Mouse (Mus musculus) frontal cortex, adult (tissue): ENCODE data around the gene Taar4.

ENCODE experiments used
- ATAC-seq: cut with Nextera tagmentation; 2 replicates; pipeline ENCODE4 v1.9.2; 2017; ENCODE audit warnings: mild to moderate bottlenecking, moderate library complexity, mixed read lengths; ENCODE audit not compliant: low TSS enrichment

Taar4 gene

DNA sequence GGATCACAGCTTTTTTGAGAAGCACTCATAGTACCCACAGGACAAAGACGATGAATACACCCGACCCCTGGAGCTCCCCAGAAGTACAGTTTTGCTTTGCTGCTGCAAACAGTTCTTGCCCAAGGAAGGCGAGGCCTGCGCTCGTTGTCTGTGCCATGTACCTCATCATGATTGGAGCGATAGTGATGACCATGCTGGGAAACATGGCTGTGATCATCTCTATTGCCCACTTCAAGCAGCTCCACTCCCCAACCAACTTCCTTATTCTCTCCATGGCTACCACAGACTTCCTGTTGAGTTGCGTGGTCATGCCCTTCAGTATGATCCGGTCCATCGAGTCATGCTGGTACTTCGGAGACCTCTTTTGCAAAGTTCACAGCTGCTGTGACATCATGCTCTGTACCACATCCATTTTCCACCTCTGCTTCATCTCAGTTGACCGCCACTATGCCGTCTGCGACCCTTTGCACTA is at the start of gene Taar4:
TSS of gene Taar4 (plus strand) at position 51 of the 472 bp plus-strand sequence.
- ATAC-seq, result no peak

DNA sequence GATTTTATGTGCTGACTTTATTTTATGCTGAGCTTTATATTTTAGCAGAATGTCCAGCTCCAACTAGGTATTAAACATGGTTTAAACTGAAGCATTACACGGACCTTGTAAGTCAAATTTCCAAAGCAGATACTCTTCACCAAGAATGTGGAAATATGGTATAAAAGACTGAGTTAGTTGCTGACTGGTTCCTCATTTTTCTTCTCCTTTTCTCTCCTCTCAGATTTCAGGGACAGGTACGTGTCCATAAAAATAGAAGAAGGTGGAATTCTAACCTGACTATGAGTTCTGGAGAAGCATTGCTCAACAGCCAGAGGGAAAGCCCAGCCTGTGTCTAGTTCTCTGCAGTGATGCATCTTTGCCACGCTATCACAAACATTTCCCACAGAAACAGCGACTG is 40.2 kb upstream of the Taar4 start, which contains the start of gene Taar1:
TSS of gene Taar1 (plus strand) at position 301 of the 400 bp plus-strand sequence.
- no peak for ATAC-seq

DNA sequence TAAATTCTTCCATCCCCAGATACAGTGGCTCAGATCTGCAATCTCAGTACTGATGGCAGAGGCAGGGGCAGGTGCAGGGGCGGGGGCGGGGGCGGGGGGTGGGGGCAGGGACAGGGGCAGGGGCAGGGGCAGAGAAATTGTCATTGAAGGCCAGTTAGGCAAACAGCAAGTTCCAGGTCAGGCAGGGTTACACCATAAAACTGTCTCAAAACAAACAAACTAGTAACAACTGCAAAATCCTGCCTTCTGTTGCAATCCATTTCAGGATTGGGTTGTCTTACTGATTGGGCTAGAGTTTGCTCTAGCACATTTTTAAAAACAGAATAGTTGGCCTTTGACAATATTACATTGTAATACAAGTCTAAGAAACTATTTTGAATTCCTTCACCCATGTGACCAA is 37.8 kb upstream of the Taar4 start:
- ATAC-seq, result no peak

DNA sequence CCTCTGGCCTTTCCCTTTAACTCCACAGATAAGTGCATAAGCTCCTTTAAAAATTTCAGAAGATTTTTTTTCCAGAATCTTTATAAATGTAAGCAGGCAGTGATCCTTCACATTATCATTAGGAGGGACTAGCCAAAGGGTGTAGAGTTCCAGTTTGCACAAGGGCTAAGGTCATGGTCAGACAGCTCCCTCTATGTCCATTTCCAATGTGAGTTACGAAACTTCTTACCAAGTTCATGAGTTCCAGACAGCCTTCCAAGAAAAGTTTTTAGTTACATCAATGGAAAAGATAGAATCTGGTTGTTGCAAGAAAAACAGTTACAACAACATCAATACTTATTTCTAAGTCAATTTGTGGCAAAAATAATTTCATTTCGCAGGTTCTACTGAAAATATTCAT is 36.4 kb upstream of the Taar4 start:
- ATAC-seq, result no peak

DNA sequence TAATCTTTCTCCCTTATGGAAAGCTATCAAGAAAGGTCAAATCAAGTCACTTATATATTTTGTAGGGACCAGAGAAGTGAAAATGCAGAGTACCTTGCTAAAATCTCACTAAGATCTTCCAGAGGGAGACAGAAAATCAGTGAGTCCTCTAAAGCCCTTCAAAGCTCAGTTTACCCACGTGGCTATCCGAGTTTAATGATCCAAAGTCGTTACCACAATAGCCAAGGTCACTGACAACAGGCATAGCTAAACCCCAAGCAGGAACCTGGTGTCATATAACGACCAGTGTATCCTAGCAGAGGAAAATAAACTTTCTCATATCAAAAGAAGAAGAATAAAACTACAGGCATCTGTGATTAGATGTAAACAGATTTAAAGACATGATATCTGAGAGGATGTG is 22.7 kb upstream of the Taar4 start:
- no peak for ATAC-seq

DNA sequence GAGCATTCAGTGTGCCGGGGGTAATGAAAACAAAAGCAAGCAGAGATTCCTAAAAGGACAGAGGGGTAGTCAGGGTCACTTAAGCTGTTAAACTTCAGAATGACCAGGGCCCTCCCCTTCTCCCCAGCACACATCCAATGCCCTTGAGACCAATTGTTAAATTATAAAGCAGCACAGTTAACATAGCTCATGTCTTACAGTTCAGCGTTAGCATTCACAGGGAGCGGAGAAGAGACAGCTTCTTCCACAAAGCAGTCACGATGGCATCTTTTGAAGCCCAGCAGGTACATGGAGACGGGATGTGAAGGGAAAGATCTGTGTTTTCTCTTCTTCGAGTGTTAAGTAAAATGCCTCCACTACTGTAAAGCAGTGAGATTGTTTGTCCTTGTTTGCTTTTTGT is 22.0 kb upstream of the Taar4 start, which contains the start of gene Taar2:
TSS of gene Taar2 (plus strand) at position 261 of the 400 bp plus-strand sequence.
- ATAC-seq, result no peak

DNA sequence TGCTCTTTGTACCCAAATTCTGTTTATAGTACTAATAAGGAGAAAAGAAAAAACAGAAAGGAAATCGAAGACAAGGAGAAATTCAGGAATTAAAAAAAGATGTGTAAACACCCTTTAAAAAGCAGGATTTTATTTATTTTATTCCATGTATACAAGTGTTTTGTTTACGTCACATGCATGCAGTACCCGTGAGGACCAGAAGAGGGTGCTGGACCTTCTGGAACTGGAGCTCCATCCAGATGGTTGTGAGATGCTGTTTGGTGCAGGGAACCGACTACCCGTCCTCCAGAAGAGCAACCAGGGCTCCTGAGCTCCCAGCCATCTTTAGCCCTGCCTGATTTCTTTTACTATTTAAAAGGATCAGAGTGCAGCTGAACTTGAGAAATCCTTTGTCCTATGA is 17.8 kb upstream of the Taar4 start:
- ATAC-seq, result no peak

DNA sequence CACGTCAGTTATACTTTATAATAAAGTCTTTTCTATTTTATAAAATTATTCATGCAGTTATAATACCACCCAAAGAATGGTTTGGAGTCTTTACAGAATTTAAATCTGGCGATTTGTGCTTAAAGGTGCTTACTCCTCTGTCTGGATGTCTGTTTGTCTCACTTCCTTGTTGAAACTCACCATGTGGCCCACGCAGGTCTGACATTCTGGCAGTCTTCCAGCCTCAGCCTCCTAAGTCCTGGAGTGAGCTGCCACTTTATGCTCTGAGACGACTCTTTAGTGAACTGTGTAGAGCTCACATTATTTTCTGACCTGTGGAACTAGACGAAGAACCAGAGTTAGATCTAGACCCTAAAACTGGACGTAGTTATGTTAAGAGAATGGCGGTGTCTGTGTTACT is 12.3 kb upstream of the Taar4 start:
- no peak for ATAC-seq

DNA sequence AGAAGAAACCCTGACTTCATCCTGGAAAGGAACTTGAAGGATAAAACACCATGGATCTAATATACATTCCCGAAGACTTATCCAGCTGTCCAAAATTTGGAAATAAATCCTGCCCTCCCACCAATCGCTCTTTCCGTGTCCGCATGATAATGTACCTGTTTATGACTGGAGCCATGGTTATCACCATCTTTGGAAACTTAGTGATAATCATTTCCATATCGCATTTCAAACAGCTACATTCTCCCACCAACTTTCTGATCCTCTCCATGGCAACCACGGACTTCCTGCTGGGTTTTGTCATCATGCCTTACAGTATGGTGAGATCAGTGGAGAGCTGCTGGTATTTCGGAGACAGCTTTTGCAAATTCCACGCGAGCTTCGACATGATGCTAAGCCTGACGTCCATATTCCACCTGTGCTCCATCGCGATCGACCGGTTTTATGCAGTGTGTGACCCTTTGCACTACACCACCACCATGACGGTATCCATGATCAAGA is 10.7 kb upstream of the Taar4 start, which contains the start of gene Taar3:
TSS of gene Taar3 (plus strand) at position 51 of the 498 bp plus-strand sequence.
- peak; percentile 65; the same call in 1 of the 2 replicates for ATAC-seq

DNA sequence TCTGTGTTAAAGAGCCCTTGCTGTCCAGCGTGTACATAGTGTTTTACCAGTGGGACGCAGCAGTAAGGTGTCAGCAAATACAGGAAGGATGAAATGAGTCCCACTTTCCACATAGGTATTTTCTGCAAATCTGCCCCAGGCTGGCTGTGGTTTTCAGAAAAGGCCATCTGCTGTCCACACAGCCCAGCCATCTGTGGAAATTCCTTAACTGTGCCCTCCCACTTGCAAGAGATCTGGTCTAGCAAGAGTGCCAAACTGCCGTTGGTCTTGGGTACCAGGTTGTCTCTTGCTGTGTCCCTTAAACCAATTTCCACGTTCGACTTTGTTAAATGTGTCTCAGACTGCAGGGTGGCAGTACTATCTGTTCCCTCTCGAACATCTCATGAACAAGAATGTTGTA is 8.6 kb upstream of the Taar4 start:
- no peak for ATAC-seq

DNA sequence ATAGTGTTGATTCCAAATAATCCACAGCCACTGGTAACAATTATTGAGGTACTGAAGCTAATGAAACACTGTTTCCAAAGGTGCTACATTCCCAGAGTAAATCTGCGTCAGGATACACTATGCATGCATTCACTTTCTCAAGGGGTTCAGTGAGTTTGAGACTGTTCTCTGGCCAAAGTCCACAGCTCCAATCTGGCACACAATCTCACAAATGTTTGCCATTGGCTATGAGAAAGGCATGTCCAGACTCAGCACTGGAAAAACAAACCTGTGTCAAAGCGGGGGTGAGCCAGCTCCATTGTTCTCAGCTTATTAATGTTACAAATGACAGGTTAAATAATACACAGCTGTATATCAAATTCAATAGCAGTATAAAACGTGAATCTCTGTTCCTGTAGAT is 1.2 kb upstream of the Taar4 start:
- no peak for ATAC-seq

DNA sequence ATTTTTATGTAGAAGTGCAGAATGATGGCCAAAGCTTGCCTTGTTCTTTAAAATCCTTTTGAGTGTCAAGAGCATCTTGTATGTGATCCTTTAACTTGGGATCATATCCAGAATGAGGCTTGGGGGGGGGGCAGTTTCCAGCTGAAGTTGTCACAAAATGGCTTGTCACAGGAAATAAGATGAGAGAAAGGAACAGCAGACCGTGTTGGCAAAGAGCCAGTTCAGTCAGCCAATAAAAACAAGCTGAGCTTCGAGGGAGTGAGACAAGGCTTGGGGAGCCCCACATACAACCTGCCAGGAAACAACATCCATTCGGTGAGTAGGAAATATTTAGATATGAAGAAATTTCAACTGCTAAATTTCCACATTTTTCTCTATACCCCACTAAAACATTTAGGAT is 3.1 kb downstream of the Taar4 start:
- ATAC-seq, result no peak

DNA sequence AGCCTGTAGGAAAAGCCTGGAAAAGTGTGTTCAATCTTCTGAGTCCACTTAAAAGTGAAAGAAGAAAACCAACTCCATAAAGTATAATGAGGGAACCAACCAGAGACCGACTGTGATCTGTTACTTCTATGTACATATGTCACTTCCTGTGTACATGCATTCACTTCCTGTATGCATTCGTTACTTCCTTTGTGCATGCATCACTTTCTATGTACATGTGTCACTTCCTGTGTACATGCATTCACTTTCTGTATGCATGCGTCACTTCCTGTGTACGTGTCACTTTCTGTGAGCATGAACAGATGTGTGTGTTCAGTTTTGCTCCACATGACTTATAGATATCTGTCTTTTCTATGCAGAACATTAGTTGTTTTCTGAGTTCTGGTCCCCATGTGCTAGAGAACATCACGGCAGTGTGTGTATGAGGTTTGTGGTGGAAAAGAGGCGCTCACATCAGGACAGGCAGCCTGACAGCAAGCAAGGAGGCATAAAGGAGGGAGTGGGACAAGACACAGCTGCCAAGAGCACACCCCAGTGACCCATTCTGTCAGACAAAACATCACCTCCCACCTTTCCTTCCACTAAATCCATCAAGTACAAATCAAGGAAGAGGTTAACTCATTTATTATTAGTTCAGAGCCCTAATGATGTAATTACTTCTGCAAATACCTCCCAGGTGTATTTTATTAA is 4.8 kb downstream of the Taar4 start:
- ATAC-seq, result no peak

DNA sequence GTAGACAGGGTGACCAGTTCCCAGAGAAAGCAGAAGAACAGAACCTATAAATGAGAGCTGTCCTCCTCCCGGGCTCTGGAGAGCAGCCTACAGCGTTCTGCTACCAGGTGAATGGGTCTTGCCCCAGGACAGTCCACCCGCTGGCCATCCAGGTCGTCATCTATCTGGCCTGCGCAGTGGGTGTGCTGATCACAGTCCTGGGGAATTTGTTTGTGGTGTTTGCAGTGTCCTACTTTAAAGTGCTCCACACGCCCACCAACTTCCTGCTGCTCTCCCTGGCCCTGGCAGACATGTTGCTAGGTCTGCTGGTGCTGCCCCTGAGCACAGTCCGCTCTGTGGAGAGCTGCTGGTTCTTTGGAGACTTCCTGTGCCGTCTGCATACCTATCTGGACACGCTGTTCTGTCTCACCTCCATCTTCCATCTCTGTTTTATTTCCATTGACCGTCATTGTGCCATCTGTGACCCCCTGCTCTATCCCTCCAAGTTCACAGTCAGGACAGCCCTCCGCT is 10.4 kb downstream of the Taar4 start, which contains the start of gene Taar5:
TSS of gene Taar5 (plus strand) at position 51 of the 510 bp plus-strand sequence.
- no peak for ATAC-seq

DNA sequence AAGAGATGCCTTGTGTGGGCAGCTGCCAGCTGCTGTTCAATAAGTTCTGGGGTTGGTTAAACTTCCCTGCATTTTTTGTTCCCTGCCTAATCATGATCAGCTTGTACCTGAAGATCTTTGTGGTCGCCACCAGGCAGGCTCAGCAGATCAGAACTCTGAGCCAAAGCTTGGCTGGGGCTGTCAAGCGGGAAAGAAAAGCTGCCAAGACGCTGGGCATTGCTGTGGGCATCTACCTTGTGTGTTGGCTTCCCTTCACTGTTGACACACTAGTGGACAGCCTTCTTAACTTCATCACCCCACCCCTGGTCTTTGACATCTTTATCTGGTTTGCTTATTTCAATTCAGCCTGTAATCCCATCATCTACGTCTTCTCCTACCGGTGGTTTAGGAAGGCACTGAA is 11.0 kb downstream of the Taar4 start:
- ATAC-seq, result no peak

DNA sequence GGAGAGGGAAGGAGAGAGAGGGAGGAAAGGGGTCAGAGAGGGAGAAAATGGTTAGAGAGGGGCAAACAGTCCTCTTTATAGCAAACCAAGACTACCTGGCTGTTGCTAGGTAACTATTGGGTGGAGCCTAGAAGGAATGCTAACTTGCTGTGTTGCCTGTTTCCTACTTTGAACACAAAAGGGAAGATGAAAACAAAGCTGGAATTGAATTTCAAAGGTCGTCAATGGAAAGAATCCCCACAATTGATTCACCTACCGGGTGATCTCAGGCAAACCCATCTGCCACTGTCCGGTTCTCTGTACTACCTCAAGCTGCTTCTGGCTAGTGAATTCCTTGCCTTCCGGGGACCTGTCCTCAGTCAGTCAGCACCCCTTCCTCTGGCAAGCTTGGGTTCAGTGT is 17.7 kb downstream of the Taar4 start:
- no peak for ATAC-seq

DNA sequence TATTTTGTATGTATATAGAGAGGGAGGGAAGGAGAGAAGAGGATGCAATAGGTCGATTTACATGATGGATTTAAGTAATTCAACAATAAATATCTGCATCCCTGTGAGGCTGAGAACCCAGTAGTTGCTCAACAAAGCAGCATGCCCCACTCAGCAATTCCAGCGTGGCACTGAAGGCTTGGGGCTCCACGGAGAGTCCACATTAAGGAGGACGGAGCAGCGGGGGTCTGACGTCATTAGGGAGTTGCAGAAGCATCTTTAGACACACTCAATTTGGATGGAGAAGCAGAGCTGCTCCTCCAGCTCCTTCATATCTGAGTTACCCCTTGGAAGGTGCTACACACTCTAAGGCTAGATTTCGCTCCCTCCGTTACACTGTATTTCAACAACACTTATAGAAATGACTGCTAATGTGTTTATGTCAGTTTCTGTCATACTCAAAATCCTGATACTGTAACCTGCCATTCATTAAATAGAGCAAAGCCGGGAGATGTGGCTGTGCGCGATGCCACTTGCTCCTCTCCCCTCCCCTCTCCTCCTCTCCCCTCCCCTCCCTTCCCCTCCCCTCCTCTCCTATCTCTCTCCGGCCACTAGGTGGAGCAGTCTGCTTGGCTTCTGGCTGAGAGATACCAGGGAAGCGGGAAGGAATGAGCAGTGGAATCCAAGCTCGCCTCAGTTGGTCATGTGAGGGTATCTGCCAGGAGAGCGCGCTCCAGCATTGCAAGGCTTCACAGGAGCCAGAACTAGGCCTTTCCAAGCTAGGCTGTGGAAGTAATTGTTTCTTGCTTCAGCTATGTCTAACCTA is 18.8 kb downstream of the Taar4 start:
- ATAC-seq, result peak; percentile 99

DNA sequence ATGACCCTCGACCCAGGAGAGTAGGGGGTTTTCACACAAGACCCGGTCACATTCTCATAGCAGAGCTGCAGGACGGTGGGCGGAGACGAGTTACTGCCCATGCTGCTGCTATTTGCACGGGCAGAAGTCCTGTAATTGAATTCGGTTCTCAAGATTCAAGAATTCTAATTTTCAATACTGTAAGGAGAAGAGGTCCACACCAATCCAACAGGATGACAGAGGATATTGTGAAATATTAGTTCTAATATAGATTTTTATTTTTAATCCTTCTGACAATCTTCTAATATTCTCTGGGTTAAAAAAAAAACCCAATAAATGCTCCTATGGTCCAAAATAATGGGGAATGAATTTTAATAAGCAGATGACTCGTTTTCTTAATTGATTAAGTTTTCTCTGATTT is 25.3 kb downstream of the Taar4 start, which contains the start of gene Taar6:
TSS of gene Taar6 (minus strand) at position 101 of the 400 bp plus-strand sequence.
- no peak for ATAC-seq

DNA sequence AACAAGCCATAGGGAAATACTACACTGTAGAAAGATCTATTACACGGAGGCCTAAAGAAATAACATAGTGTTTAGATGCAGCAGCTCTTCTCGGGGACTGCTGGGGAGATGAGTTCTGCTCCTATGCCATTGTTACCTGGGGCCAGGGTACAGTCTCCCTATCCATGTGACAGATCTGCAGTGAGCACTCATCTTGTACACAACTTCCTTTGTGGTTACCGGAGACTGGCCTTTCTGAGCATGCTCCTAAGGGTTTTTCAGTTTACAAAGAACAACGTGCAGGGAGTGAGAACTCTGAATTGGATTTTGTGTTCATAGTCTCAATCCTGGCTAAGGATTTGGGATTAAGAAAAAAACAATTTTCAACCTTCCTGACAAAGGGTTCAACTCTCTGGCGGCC is 26.1 kb downstream of the Taar4 start:
- no peak for ATAC-seq

DNA sequence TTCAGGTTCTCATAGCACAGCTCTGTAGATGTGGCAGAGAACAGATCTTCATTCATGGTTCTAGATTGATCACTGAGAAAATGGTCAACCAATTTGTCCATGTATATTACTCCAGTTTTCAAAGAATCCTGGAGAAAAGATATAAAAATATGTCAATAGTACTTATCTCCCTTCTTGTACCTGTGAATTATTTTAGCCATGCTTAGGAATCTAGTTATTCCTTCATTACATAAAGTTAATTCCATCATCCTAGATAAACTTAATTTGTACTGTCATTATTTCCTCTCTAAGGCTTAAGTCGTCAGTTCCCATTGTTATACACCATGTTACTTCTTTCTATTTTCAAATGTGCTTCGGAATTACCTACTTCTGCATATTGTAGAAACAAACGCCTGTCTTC is 33.1 kb downstream of the Taar4 start, which contains the start of gene Taar7a:
TSS of gene Taar7a (minus strand) at position 101 of the 400 bp plus-strand sequence.
- ATAC-seq, result no peak

DNA sequence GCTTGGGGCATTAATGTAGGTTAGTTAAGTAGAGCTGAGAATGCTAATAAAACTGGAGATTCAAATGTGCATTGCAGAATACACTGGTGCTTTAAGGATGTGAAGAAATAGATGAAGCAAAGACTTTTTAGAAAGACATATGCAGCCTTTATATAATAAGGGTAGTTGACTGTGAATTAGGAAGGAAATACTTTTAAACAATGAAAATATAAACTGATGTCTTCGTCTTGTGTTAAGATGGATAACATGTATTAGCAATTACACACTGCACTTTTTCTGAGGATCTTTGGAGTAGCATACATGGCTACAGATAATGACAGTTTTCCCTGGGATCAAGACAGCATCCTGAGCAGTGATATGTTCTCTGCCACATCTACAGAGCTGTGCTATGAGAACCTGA is 39.3 kb downstream of the Taar4 start, which contains the start of gene Taar7b:
TSS of gene Taar7b (plus strand) at position 301 of the 400 bp plus-strand sequence.
- ATAC-seq, result no peak

DNA sequence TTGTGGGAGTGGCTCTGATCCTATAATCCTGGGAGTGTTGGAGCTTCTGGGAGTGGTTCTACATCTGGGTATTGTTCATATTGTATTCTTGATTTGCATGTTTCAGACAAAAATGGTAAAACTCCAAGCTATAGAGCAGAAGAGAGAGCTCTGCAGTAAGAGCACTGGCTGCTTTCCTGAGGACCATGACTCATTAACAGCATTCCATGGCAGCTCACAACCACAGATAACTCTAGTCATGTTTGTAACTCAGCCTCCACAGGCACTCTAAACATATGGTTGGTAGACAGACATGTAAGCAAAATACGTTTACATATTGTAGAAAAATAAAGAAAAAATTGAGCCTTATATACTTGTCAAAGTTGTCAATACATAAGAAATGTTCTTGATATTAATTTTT is 46.1 kb downstream of the Taar4 start:
- no peak; the same call in 1 of the 2 replicates for ATAC-seq
